Mouse (Mus musculus): ENCODE measurements around the gene Btbd35f26.
"Not testable (repeated sequence)": the region's sequence is repeated elsewhere in the genome, so short reads cannot be mapped to it uniquely, and the experiment has no call there.

Btbd35f26 gene

GRCm38 (mm10) chrX:31336154-31336553, at the start of gene Btbd35f26:
TSS of gene Btbd35f26 (plus strand) at chrX:31336454.
- ATAC-seq (ENCODE audit: low TSS enrichment), result not testable (repeated sequence)

GRCm38 (mm10) chrX:31341924-31342323, 5.7 kb downstream of the Btbd35f26 start:
- not testable (repeated sequence) for ATAC-seq (ENCODE audit: low TSS enrichment)

DNA sequence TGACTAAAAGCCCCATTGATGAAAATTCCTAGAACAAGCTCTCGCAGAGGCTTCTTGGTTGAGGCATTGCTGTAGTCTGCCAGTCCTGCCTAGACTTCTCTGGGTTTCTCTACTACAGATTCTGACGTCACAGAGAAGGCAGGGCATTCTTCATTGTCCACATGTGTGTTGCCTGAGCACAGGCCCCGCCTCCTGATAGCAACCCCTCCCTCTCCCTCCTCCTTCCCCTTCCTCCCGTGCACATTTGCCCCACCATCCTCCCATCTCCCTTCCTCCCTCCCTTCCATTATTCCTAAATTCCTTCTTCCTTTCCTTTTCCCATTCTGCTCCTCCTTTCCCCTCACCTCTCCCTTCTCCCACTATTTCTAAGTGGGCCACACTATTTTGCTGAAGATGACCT, 47.6 kb downstream of the Btbd35f26 start, which contains the start of gene Btbd35f19:
Gene Btbd35f19 (minus strand): TSS at position 101 of the 400 bp plus-strand sequence.
- ATAC-seq (ENCODE audit: low TSS enrichment), result not testable (repeated sequence)
